Mouse (Mus musculus) CH12.LX (cell line): ENCODE data around the gene Col9a2. TPM values are rescaled to one million over a fixed set of nuclear protein-coding genes. Genes with fewer than 3 reads are reported as not detected.

Experiments
- DNase-seq: peaks from one replicate; pipeline ENCODE4 v3.0.0-alpha.2; 2013; ENCODE audit errors: extremely low read depth
- H3K27ac ChIP-seq: 2 replicates; pipeline ENCODE4 v1.5.1; 2012; ENCODE audit warnings: low read depth, mild to moderate bottlenecking, control low read depth, moderate library complexity; ENCODE audit not compliant: insufficient read depth
- H3K27me3 ChIP-seq: replicated peaks from 2 replicates; pipeline ENCODE3; 2012; ENCODE audit warnings: inconsistent platforms
- H3K36me3 ChIP-seq, 2 experiments: replicated peaks in 1 of 2; 2 replicates each; pipeline versions ENCODE3 to v1.6.1; 2012; ENCODE audit warnings: inconsistent platforms in 1 of 2, low read length in 1 of 2, mild to moderate bottlenecking in 1 of 2, mixed read lengths in 1 of 2, moderate library complexity in 1 of 2; ENCODE audit not compliant: control insufficient read depth in 1 of 2, insufficient read depth in 1 of 2
- H3K4me1 ChIP-seq, 2 experiments: 2 replicates each; pipeline ENCODE4 v1.6.1; 2012; ENCODE audit warnings: inconsistent platforms in 1 of 2, moderate library complexity in 1 of 2; ENCODE audit not compliant: insufficient read depth in 2 of 2, control insufficient read depth in 1 of 2
- H3K4me2 ChIP-seq: 2 replicates; pipeline ENCODE4 v1.6.1; 2012; ENCODE audit warnings: low read depth, mild to moderate bottlenecking, control low read depth; ENCODE audit not compliant: poor library complexity, insufficient read depth, severe bottlenecking
- H3K4me3 ChIP-seq, 3 experiments: fragments of 150-350 bp in 1 of 3; sonication (generic) in 1 of 3; replicated peaks in 1 of 3; 2 replicates each; pipeline versions ENCODE3 to v1.5.1; 2011 to 2012; ENCODE audit warnings: low read depth in 2 of 3, low read length in 2 of 3, mild to moderate bottlenecking in 2 of 3, moderate library complexity in 2 of 3, control low read depth in 1 of 3, improper control_type of control experiment in 1 of 3, inconsistent platforms in 1 of 3, mixed read lengths in 1 of 3; ENCODE audit not compliant: poor library complexity in 1 of 3
- H3K79me2 ChIP-seq: replicated peaks from 2 replicates; pipeline ENCODE4 v1.6.1; 2012; ENCODE audit warnings: mild to moderate bottlenecking, moderate library complexity; ENCODE audit not compliant: control insufficient read depth, poor library complexity, insufficient read depth, severe bottlenecking; ENCODE audit errors: extremely low read depth
- H3K9ac ChIP-seq: 2 replicates; pipeline ENCODE4 v1.6.1; 2012; ENCODE audit warnings: low read depth, mild to moderate bottlenecking, control low read depth, moderate library complexity; ENCODE audit not compliant: insufficient read depth
- H3K9me3 ChIP-seq: replicated peaks from 2 replicates; pipeline ENCODE3; 2012; ENCODE audit warnings: low read length, inconsistent platforms, mixed read lengths
- BHLHE40 ChIP-seq: IDR thresholded peaks from 2 replicates; pipeline ENCODE4 v1.6.1; 2011; ENCODE audit warnings: mild to moderate bottlenecking, low read depth, low read length, improper control_type of control experiment
- EP300 ChIP-seq: IDR thresholded peaks from 2 replicates; pipeline ENCODE4 v1.6.1; 2011; ENCODE audit warnings: low read length, improper control_type of control experiment
- IRF4 ChIP-seq: IDR thresholded peaks from 2 replicates; pipeline ENCODE4 v1.6.1; 2014; ENCODE audit warnings: low read depth, mild to moderate bottlenecking, inconsistent platforms, low read length, improper control_type of control experiment
- MAFK ChIP-seq: IDR thresholded peaks from 2 replicates; pipeline ENCODE4 v1.6.1; 2011; ENCODE audit warnings: low read length, improper control_type of control experiment; ENCODE audit not compliant: insufficient replicate concordance
- MEF2A ChIP-seq: IDR thresholded peaks from 2 replicates; pipeline ENCODE4 v1.6.1; 2014; ENCODE audit warnings: low read depth, mild to moderate bottlenecking, inconsistent platforms, low read length, improper control_type of control experiment, borderline replicate concordance
- MXI1 ChIP-seq: IDR thresholded peaks from 2 replicates; pipeline ENCODE4 v1.6.1; 2011; ENCODE audit warnings: mild to moderate bottlenecking, low read depth, low read length, improper control_type of control experiment
- RCOR1 ChIP-seq: conservative IDR thresholded peaks from 2 replicates; pipeline ENCODE4 v1.6.1; 2012; ENCODE audit warnings: low read depth, mild to moderate bottlenecking, inconsistent platforms, low read length, improper control_type of control experiment
- SIN3A ChIP-seq: IDR thresholded peaks from 2 replicates; pipeline ENCODE4 v1.6.1; 2012; ENCODE audit warnings: low read length, improper control_type of control experiment, inconsistent platforms
- SMC3 ChIP-seq: IDR thresholded peaks from 2 replicates; pipeline ENCODE4 v1.6.1; 2011; ENCODE audit warnings: low read depth, low read length, improper control_type of control experiment
- TBP ChIP-seq: conservative IDR thresholded peaks from 2 replicates; pipeline ENCODE4 v1.6.1; 2011; ENCODE audit warnings: low read depth, low read length, improper control_type of control experiment
- TCF12 ChIP-seq: IDR thresholded peaks from 2 replicates; pipeline ENCODE4 v1.6.1; 2014; ENCODE audit warnings: low read depth, mild to moderate bottlenecking, inconsistent platforms, low read length, improper control_type of control experiment
- USF1 ChIP-seq: IDR thresholded peaks from 2 replicates; pipeline ENCODE4 v1.6.1; 2014; ENCODE audit warnings: low read depth, mild to moderate bottlenecking, inconsistent platforms, low read length, improper control_type of control experiment
- ZC3H11A ChIP-seq: IDR thresholded peaks from 2 replicates; pipeline ENCODE4 v1.6.1; 2012; ENCODE audit warnings: low read depth, mild to moderate bottlenecking, inconsistent platforms, low read length, improper control_type of control experiment
- ZNF384 ChIP-seq: IDR thresholded peaks from 2 replicates; pipeline ENCODE4 v1.6.1; 2012; ENCODE audit warnings: low read depth, low read length, improper control_type of control experiment, inconsistent platforms
- dilution Hi-C: fragments of 300-500 bp; cut with MboI; formaldehyde crosslinking; loops from 2 replicates; pipeline ENCODE4 v1.14.3; 2020; ENCODE audit warnings: low sequenced_read_pairs; ENCODE audit not compliant: extremely low pct_unique_long_range_greater_than_20kb, extremely low pct_ligation_motif_present
- in situ Hi-C: fragments of 300-500 bp; cut with MboI; formaldehyde crosslinking; loops from 3 replicates; pipeline ENCODE4 v1.14.3; 2019; ENCODE audit warnings: low sequenced_read_pairs, low pct_ligation_motif_present, low pct_unique_long_range_greater_than_20kb, mixed read lengths
- polyA plus RNA-seq: library from polyadenylated mRNA; unstranded; fragments of >175 nt; gene quantifications from 2 replicates; pipeline ENCODE4 v1.2.1, GENCODE M21; 2012; ENCODE audit warnings: low read depth; ENCODE audit not compliant: insufficient read length
- total RNA-seq, 2 experiments: library from RNA; depleted of rRNA; stranded (reverse); fragments of 300-350 nt in 1 of 2; fragments of >200 nt in 1 of 2; gene quantifications; 2 replicates each; pipeline ENCODE4 v1.2.3; 2012 to 2014

The Col9a2 gene
- total and polyA plus RNA-seq, 3 experiments: not detected

GRCm38 (mm10) chr4:121001659-121002058 is 37.5 kb upstream of the Col9a2 start:
- H3K27ac ChIP-seq: peak overlapping the region; percentile 1; the same call in 1 of the 2 replicates
- H3K9me3 ChIP-seq: no peaks in the 10 kb centered on the region
- H3K27me3 ChIP-seq: no peaks in the 10 kb centered on the region
- H3K4me1 ChIP-seq: peaks cover 25 to 88% of the 10 kb centered on the region in 2 experiments
- no peak overlapping the region for H3K4me3 ChIP-seq
- H3K79me2 ChIP-seq: peaks cover 74% of the 10 kb centered on the region
- H3K36me3 ChIP-seq: peaks cover 0 to 20% of the 10 kb centered on the region in 2 experiments
- dilution Hi-C loops: no loop called here
- DNase-seq: no peak
- H3K4me2 ChIP-seq: no peak overlapping the region
- in situ Hi-C loops: no loop called here
- no peak overlapping the region for H3K9ac ChIP-seq
- TF ChIP-seq USF1 (no peak), IRF4 (no peak), SMC3 (no peak), EP300 (no peak), BHLHE40 (no peak), RCOR1 (no peak)

GRCm38 (mm10) chr4:121002400-121003171 is 36.6 kb upstream of the Col9a2 start:
- Histone ChIP-seq H3K27ac (peak overlapping the region; percentile 63; the same call in 1 of the 2 replicates), H3K27me3 (no peaks in the 10 kb centered on the region), H3K9ac (peak overlapping the region; percentile 16; the same call in 1 of the 2 replicates), H3K9me3 (no peaks in the 10 kb centered on the region), H3K79me2 (peaks cover 73% of the 10 kb centered on the region), H3K4me3 (peak overlapping the region; percentile 10 to 26 (median 17)), H3K36me3 (peaks cover 0 to 20% of the 10 kb centered on the region in 2 experiments), H3K4me1 (peaks cover 26 to 90% of the 10 kb centered on the region in 2 experiments), H3K4me2 (peak overlapping the region; percentile 29)
- in situ Hi-C loops (no loop called here), dilution Hi-C loops (no loop called here)
- TF ChIP-seq ZC3H11A (no peak), EP300 (peak; percentile 23; the same call in 1 of the 2 replicates), MXI1 (peak; percentile 73), IRF4 (peak; percentile 59; the same call in 1 of the 2 replicates), TCF12 (0 out of 2 replicates have a peak, but pooled peaks have one; percentile 18), ZNF384 (no peak), MAFK (0 out of 2 replicates have a peak, but pooled peaks have one; percentile 7), MEF2A (0 out of 2 replicates have a peak, but pooled peaks have one; percentile 24), TBP (no peak), SIN3A (peak; percentile 56; the same call in 1 of the 2 replicates), BHLHE40 (peak; percentile 55)
- peak; percentile 59 for DNase-seq
